Mouse (Mus musculus) erythroblast, embryonic 14.5 days (primary cell): ENCODE data around the gene Fbxl13. TPM values are rescaled to one million over a fixed set of nuclear protein-coding genes. Genes with fewer than 3 reads are reported as not detected.

Experiments
- H3K27me3 ChIP-seq: 2 replicates; pipeline ENCODE4 v1.6.1; 2012; ENCODE audit warnings: inconsistent platforms; ENCODE audit not compliant: control insufficient read depth
- H3K36me3 ChIP-seq: 2 replicates; pipeline ENCODE4 v1.6.1; 2012; ENCODE audit warnings: mild to moderate bottlenecking, inconsistent platforms; ENCODE audit not compliant: control insufficient read depth
- H3K4me1 ChIP-seq: 2 replicates; pipeline ENCODE4 v1.6.1; 2012; ENCODE audit warnings: inconsistent platforms; ENCODE audit not compliant: control insufficient read depth
- H3K4me3 ChIP-seq: replicated peaks from 2 replicates; pipeline ENCODE3; 2012; ENCODE audit warnings: moderate library complexity, mild to moderate bottlenecking, inconsistent platforms
- H3K9me3 ChIP-seq: 2 replicates; pipeline ENCODE4 v1.6.1; 2012; ENCODE audit warnings: low read length, inconsistent platforms, mixed read lengths; ENCODE audit not compliant: control insufficient read depth
- GATA1 ChIP-seq: IDR thresholded peaks from 2 replicates; pipeline ENCODE4 v1.6.1; 2012; ENCODE audit warnings: low read length, inconsistent platforms, mixed read lengths
- TAL1 ChIP-seq: IDR thresholded peaks from 3 replicates; pipeline ENCODE4 v1.6.1; 2012; ENCODE audit warnings: low read length, inconsistent platforms, mixed read lengths
- polyA plus RNA-seq: library from polyadenylated mRNA; stranded (reverse); fragments of >175 nt; gene quantifications from 2 replicates; pipeline ENCODE4 v1.2.3, GENCODE M21; 2012

Gene Fbxl13
- polyA plus RNA-seq, 1 experiment = not detected

DNA sequence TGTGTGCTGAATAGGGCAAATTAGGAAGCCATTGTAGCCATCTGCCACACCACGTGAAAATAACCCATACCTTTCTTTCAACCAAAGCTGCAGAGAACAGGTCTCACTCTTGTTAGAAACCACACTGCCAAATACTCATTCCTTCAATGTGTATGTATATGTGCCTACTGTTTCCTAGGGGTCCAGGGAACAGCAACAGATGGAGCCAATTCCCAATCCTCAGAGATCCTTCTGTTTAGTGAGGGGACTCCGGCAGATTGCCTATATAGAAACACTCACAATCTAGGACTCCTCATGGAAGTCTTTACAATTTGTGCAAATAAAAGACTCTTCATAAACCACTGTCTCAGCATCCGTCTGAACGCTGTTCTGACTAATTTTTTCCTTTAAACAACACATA, 127.2 kb downstream of the Fbxl13 start:
- Histone ChIP-seq H3K27me3 (no peaks in the 10 kb centered on the region), H3K4me1 (no peaks in the 10 kb centered on the region), H3K4me3 (no peak overlapping the region), H3K36me3 (no peaks in the 10 kb centered on the region), H3K9me3 (no peaks in the 10 kb centered on the region)
- TF ChIP-seq TAL1 (no peak), GATA1 (no peak)

DNA sequence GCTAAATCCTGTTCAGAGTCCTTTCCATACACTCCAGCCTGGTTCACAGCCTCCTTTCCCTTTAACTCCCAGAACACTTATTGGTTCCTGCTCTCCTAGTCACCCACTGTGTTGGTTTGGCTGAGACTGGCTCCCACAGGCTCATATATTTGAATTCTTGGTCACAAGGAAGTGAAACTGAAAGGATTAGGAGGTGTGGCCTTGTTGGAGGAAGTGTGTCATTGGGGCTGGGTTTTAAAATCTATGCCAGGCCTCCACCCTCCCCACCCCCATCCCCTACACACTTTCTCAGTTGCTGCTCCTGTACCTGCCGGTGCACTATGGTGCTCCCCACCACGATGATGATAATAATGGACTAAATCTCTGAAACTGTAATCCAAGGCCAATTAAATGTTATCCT, 127.9 kb downstream of the Fbxl13 start:
- H3K4me1 ChIP-seq = no peaks in the 10 kb centered on the region
- no peak overlapping the region for H3K4me3 ChIP-seq
- H3K9me3 ChIP-seq = no peaks in the 10 kb centered on the region
- no peaks in the 10 kb centered on the region for H3K36me3 ChIP-seq
- TF ChIP-seq GATA1 (no peak), TAL1 (no peak)
- no peaks in the 10 kb centered on the region for H3K27me3 ChIP-seq

DNA sequence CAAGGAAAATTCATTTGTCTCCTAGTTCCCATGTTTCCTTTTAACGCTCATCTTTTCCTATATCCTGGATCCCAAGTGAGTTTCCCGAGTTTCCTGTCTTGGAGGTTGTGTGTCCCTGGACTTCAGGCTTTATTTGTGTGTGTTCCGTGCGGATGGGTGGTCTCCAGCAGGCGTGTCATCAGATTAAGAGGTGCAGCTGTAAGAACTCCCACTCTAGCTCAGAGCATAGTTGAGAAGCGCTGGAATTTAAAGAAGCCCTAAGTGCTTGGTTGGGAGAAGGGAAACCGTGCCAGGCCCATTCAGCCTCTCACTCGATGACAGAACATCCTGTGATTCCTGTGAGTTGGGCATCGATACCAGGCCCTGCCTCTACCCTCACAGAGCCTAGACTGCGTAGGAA, 132.1 kb downstream of the Fbxl13 start:
- Histone ChIP-seq H3K9me3 (no peaks in the 10 kb centered on the region), H3K27me3 (no peaks in the 10 kb centered on the region), H3K4me1 (no peaks in the 10 kb centered on the region), H3K4me3 (no peak overlapping the region), H3K36me3 (no peaks in the 10 kb centered on the region)
- no peak for TF ChIP-seq TAL1
- no peak for TF ChIP-seq GATA1

DNA sequence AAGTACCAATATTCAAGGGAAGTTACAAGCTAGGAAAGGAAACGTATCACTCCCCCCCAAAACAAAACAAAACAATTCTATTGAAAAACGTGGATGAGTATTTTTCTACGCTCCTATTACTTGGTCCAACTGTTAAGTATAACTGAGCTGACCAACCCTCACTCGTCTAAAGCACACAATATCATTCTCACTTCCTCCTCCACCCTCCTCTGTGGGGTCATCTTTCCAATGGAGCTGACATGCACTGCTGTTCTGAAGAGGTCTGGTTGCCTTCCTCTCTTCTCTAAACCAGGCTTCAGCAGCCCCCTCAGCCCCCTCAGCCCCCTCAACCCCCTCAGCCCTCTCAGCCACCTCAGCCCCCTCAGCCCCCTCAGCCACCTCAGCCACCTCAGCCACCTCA, 135.6 kb downstream of the Fbxl13 start:
- H3K36me3 ChIP-seq = no peaks in the 10 kb centered on the region
- no peaks in the 10 kb centered on the region for H3K4me1 ChIP-seq
- no peak overlapping the region for H3K4me3 ChIP-seq
- no peaks in the 10 kb centered on the region for H3K27me3 ChIP-seq
- TF ChIP-seq GATA1 (no peak), TAL1 (no peak)
- H3K9me3 ChIP-seq = no peaks in the 10 kb centered on the region

DNA sequence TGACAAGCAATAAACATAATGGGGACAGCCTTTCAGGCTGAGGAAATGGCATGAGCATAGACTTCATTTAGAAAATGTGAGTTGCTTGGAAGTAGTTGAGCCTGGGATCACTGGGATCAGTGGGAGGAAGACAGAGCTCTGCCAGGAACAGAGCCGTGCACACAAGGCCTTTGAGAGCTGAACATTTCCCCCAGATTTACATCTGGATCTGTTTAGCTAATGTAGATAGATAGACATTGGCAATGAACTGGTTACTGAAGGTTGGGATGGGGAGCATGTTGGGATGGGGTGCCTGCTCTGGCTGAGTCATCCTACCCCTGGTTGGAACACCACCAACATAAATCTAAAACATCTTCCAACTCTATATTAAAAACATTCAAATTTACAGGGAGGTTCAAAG, 138.5 kb downstream of the Fbxl13 start:
- no peaks in the 10 kb centered on the region for H3K4me1 ChIP-seq
- no peak for TF ChIP-seq TAL1
- no peak for TF ChIP-seq GATA1
- no peaks in the 10 kb centered on the region for H3K27me3 ChIP-seq
- no peaks in the 10 kb centered on the region for H3K36me3 ChIP-seq
- H3K9me3 ChIP-seq = no peaks in the 10 kb centered on the region
- no peak overlapping the region for H3K4me3 ChIP-seq

DNA sequence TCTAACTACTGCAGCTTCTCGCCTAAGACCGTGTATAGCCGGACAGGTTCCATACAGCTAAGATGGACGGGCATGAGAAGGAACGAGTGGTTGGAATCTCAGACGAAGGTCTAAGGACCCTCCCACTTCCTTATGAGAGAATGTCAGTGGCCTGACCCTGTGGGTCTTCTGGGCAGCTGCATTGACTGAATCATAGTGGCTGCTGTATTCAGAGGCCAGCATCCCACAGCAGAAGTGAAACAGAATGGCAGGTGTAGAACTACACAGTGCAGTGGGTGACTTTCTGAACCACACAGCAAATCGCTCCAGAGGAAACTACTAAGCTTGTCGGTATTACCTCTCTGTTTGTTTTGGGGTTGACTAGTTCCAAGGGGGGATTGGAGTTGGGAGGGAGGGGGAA, 140.3 kb downstream of the Fbxl13 start:
- H3K4me1 ChIP-seq = no peaks in the 10 kb centered on the region
- no peak for TF ChIP-seq TAL1
- H3K36me3 ChIP-seq = no peaks in the 10 kb centered on the region
- no peak overlapping the region for H3K4me3 ChIP-seq
- no peaks in the 10 kb centered on the region for H3K9me3 ChIP-seq
- H3K27me3 ChIP-seq = no peaks in the 10 kb centered on the region

DNA sequence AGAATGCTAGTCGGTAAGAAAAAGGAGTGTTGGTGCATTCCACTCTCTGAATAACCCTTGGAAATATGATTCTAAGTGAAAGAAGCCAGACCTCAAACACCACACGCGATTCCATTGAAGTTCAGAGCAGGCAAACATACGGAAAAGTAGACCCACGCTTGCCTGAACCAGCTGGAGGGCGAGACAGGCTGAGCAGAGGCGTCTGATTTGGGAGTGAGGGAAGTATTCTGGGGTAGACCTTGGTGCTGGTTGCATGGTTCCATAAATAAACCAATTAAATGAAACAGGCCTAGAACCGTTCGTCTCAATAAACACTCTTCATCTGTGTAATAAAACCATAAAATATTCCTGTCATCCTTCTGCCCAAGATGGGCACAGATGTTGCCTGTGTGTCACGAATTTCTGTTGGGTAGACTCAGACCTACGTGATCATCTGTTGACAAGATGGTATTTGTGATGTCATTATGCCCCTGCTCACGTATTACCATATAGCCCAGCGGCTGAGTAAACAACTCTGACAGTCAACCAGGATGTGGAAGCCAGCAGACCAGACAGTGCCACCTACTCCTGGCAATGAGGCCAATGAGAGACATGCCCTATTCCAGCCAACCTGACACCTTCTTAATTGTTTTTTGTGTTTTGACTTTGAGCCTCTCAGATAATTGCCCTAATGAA, 142.4 kb downstream of the Fbxl13 start:
- Histone ChIP-seq H3K4me3 (no peak overlapping the region), H3K36me3 (no peaks in the 10 kb centered on the region), H3K9me3 (no peaks in the 10 kb centered on the region), H3K4me1 (no peaks in the 10 kb centered on the region), H3K27me3 (no peaks in the 10 kb centered on the region)
- TF ChIP-seq GATA1 (no peak), TAL1 (no peak)

DNA sequence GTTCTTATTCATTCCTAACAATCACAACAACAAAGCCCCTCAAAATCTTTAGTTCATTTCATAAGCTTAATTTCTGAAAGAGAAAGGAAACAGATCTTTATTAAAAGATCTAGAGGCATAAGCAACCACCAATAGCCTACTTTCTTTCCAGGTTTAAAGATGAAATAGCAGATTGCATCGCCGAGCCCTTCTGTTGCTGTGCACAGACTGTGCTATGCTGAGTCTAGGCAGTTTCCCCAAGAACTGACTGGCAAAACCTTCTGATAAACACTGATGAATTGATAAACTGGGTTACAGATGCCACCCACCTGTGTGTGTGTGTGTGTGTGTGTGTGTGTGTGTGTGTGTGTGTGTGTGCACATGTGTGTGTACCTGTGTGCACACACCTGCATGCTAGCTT, 144.5 kb downstream of the Fbxl13 start:
- Histone ChIP-seq H3K4me1 (no peaks in the 10 kb centered on the region), H3K4me3 (no peak overlapping the region), H3K36me3 (no peaks in the 10 kb centered on the region), H3K9me3 (no peaks in the 10 kb centered on the region), H3K27me3 (no peaks in the 10 kb centered on the region)
- TF ChIP-seq TAL1 (no peak), GATA1 (no peak)

DNA sequence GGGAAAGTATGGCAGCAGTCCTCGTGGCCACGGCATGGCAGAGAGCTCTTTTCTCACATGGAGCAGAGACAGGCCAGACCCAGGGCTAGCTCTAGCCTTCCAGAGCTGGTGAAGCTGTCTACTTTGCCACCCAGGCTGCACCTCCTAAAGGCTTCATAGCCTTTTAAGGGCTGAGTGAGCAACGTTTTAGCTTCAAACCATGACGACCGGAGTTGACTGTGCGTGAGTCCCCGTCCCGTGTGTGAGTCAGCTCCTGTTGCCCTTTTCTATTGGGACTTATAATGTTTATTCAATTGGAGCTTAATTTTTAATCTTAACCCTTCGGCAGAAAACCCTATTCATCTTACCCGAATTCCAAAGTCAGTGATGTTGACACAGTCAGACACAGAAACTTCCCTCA, 145.3 kb downstream of the Fbxl13 start:
- H3K36me3 ChIP-seq = no peaks in the 10 kb centered on the region
- no peaks in the 10 kb centered on the region for H3K4me1 ChIP-seq
- TF ChIP-seq GATA1 = no peak
- TF ChIP-seq TAL1 = no peak
- H3K27me3 ChIP-seq = no peaks in the 10 kb centered on the region
- H3K9me3 ChIP-seq = no peaks in the 10 kb centered on the region
- no peak overlapping the region for H3K4me3 ChIP-seq

DNA sequence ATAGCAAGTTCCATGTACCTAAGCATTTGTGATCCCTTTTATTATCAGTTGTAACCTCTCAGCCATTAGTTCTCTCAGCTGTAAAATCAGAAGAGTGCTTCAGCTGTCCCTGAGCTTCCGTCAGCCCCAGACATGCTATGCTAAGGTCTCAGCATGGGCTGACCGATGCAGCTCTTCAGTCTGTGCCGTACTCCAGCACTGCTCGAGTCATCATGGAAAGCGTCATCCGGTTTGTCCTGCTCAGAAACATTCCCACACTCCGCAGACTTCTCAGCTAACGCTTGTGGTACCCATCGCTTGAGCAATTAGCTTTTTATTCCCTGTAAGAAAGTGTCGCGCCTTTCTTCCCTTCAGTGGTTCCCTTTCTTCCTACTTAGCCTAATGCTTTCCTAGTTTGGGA, 146.5 kb downstream of the Fbxl13 start:
- Histone ChIP-seq H3K27me3 (no peaks in the 10 kb centered on the region), H3K9me3 (no peaks in the 10 kb centered on the region), H3K4me3 (no peak overlapping the region), H3K4me1 (no peaks in the 10 kb centered on the region), H3K36me3 (no peaks in the 10 kb centered on the region)
- TF ChIP-seq TAL1 = no peak
- TF ChIP-seq GATA1 = no peak
